Mouse (Mus musculus) layer of hippocampus, postnatal 36 days (tissue): Measurements from ENCODE around the gene Agrn. TPM values are rescaled to one million over a fixed set of nuclear protein-coding genes. Genes with fewer than 3 reads are reported as not detected.
A peak's percentile ranks its signal among the peaks of the same experiment; 100 is the strongest.

Experiments
- DNase-seq, 2 experiments: peaks; one replicate each; pipeline ENCODE4 v3.0.0; 2022
- total RNA-seq, 2 experiments: library from RNA; stranded (reverse); gene quantifications; 2 replicates each; pipeline ENCODE4 v1.2.3; 2021

Gene Agrn
- total RNA-seq, 2 experiments from 2014 or later = 142 to 154 TPM

DNA sequence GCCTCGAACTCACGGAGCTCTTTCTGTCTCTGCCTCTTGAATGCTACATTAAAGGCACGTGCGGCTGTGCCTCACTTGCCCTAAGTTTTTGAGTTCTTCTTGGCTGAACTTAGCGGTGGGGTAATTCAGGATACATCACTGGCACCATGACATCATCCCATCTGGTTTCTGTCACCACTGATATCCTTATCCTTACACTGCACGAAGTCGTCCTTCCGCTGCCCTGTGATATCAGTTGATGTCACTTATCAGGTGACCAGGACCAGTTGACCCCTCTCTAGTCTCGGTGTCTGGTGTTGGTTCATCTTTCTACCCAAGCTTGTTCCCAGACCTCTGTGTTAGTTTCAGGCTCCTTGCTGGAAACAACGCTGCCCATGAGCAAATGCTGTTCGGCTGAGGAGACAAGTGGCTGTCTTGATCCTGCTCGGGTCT is 5.2 kb upstream of the Agrn start:
- DNase-seq = no peak

DNA sequence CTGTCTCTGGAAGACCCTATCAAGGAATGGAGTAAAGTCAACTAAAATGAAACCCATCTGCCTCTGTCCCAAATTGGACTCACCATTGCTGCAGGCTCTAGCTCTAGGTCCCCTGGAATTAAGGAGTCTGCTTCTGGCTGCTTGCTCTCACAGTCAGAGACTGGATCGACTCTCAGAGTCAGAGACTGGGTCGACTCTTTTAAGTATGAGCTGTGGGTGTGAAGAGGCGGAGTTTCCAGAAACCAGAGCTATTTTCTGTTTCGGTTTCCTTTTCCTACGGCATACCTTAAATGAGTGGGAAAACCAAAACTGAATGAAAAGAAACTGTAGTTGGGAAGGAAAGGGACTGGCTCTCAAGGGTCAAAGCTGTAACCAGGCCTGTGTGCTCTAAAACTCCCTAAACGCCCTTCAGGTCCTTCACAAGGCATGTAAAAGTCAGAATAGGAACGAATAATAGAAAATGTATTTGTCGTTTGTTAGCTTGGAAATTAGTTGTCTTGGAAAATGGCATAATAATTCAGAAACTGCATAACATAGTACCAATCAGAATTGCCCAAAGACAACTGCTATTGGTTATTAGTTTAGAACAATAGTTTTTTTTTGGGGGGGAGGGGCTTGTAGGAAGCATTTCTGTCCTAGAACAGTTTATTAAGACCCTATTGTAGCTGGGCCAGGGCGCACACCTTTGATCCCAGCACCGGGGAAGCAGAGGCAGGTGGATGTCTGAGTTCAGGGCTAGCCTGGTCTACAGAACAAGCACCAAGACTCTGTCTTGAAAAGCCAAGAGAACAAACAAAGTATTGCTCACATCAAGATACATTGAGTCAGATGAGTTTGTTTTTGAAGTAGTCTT is 3.6 kb upstream of the Agrn start, which contains the start of gene Isg15:
Gene Isg15 (minus strand): TSS at position 196 of the 853 bp plus-strand sequence.
- DNase-seq = no peak

DNA sequence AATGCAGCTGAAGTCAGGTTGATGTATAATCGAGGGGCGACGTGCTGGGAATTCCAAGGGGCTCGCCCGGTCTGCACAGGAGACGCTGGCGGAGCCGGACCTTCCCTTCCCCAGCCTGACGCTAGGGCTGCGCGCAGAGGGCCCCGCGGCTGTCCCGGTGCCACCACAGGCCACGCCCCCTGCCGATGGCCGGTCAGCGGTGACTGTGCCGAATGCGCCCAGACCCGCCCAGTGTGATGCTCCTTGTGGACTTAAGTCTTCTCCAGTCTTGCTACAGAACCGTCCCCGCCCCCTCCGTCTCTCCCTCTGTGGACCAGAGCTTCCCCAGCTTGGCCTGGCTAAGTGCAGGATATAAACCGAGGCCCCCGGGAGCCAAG is 529 bp upstream of the Agrn start:
- peak; percentile 67 to 73 for DNase-seq

DNA sequence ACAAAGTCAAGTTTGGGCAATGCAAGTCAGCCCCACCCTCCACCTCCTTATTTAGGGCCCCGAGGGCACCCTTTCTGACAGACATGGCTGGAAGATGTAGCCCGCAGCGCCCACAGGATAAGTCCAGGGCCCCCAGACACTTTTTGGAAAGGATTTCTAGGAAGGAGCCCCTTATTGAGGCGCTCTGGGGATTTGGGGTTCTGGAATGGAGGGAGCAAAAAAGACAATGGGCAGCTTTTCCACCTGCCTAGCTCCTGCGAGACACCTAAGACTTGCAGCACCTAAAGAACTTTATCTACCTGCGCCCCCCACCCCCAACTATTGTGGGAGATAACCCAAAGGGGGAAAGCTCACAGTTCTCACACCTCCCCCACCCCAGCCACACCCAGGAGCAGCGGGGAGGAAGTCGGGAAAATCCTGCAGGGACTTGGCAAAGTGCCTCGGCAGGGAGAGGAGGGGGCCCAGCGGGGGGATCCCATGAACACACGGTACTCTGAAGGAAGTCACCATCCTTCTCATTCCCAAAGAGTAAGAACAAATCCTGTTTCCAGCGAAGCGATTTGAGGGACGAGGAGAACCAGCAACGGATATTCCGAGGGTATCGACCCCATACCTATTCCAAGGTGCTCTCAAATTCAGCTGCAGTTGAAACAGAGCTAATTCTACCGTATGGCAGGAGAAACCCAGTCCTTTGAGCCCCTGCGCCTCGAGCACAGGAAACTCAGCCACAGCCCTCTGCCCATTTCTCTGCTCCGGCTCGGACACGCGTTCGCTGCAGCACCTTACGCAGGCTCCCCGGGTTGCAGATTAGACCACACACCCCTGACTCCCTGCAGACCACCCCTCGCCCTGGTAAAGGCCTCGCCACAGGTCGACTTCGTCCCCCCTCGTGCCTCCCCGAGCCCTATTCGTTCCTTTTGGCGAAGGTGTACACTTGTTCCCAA is 1.1 kb downstream of the Agrn start:
- no peak for DNase-seq

DNA sequence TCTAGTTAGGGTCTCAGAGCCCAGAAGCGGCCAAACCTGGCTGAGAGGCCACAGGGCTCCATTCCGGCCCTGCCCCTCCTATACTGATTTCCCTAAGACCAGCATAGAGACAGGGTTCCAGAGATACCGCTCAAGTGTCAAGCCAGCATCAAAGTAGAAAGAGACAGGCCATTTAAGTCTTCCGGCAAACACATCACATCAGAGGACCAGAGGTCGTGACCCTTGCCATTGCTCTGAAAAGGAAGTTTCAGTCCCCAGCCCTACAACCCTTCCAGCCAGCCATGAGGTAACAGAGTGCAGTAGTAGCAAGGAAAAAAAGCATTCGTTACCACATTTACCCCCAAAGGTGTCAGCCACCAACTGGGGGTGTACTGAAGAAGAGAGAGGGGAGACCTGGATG is 2.9 kb downstream of the Agrn start:
- no peak for DNase-seq

DNA sequence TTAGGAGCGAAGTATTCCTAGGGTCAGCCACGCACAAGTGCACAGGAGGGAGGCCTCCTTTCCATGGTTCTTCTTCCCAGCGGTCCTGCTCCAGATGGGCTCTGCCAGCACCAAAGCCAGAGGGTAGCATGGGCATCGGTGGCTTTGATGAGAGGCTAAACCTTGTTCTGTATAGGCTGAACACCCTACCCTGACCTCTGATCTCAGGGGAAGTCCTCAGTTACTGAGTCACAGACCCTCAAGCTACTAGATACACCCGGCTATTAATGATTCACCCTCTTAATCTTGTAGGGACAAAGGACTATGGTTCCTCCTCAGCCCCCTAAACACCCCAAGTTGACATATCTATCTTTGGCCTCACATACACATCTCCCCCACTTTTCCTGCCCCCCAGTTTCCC is 3.4 kb downstream of the Agrn start:
- no peak for DNase-seq

DNA sequence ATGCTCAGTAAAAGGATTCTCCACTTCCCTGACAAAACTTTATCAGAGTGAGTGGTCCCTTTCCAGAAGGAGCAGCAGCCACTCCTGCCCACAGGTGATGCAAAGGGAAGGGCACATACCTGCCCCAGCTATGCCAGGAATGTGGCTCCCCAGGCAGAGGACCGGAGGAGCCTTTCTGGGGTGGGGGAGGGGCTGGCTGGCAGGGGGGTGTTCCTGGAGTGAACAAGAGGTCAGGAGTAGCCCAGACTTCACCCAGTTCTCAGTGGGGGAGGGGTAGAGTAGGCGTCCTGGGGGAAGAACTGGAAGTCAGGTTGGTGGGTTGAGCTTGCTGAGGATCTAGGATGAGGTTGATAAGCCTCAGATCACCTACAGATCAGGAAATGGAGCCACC is 4.1 kb downstream of the Agrn start:
- no peak for DNase-seq

DNA sequence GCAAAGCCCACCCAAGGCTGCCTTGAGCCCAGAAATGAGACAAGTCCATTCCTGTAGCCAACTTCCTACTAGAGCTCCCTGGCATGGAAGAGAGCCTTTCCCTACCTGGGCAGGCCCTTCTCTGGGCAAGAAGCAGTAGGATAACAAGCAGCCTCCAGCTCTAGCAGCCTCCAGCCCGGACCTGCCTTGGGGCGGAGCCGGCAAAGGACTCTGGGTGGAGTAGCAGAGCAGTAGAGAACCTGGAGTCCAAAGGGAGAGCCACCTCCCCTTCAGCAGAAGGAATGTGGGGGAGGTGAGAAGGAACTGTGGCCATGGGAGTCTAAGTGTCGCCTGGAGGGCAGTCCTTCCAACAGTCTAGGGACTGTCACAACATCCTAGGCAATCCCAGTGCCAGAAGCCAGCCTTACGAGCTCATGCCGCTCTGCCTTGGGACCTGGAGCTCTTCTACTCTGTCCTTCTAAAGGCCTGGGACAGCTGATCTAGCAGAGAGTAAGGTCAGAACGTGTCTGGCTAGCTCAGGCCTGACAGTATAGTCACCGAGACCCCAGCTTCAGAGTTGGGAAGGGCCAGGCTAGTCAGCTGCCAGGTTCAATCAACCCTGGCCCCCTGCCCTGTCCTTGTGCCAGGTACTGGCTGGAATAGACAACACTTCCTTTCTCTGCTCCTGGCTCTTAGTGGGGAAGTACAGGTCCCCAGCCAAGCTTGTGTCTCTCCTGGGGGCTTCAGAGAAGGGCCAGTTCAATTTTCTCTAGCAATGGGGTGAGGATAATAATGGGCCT is 4.7 kb downstream of the Agrn start:
- DNase-seq = no peak

DNA sequence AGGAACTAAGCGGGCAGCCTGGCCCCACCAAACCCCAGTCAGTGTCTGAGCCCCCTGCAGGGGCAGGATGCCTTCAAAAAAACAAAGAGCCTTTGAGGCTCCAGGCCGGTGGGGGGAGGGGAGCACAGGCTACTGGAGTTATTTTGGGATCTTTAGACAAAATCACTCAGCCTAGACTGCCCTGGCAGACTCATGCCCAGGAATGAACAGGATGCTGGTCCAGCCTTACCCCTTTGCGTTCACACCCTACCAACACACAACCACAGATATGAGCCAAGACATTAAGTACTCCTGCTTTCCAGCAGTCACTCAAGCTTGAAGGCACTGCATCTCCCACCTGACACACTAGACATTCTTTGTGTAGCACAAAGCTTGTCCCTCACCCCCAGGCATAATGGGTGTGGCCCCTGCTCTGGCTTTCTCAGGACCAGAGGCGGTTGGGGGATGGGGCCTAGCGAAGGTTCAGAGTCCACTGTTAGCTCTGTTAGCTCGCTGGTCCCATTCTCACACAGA is 8.4 kb downstream of the Agrn start:
- DNase-seq = no peak

DNA sequence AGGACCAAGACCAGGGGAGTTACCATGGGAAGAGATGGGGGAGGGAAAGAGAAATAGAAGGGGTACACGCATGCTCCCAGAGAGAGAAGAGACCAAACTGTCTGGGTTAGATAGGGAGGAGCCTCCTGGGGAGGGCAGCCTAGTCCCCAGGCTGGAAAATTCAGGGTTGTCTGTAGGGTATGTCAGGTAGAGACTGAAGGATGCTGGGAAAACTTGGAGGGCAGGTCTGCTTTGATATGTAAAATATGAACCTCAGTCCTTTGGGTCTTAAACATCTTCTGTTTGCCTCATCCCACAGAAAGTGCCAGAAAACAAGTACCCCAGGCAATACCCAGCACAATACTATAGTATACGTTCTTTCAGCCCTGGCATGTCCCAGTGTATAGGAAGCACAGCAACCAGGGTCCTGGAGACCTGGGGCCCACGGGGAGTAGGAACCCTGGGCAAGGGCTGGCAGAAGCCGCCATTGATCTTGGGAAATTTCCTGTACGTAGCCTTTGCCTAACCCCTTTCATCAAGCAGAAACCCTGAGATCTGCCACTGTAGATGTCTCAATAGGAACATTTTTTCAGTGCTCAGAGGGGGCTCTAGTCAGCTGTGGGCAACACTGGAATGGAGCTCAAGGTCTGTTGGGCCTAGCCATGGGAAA is 9.0 kb downstream of the Agrn start:
- DNase-seq = no peak

DNA sequence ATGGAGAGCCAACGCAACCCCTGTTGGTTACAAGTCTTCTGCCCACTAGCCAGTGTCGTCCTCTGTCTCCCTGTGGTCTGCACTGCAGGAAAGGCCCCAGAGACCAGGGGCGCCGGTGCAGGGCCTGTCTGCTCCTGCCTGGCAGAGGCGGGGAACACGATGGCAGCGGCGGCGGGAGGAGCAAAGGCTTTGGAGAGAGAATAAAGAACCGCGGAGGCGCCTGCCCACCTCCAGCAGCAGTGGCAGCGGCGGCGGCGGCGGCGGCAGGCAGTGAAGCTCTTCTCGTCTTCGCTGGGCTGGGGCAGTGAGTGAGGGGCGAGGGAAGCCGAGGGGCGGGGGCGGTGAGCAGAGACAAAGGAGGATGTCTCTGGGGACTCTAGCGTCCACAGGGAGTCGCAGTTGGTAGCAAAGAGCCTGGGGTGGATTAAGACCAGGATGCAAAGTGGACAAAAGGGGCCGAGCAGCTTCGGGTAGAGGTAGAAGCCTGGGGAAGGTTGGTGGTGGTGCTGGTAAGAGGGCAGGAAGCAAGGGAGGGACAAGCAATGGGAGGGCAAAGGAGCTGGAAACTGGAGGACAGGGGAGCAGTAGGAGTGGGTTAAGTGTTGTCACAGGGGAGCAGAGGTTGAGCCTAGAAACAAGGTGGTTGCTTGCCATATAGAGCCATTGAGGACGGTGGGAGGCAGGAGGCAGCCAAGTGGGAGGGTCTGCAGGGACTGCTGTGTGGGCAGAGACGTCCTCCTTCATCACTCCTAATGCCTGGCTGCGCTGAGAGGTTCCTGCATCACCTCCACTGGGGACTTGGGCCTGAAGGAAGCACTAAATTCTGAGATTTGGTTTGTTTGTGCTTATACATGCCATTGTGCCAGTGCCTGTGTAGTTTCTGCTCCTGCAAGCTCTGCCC is 11.1 kb downstream of the Agrn start:
- DNase-seq = peak; percentile 59 to 66

DNA sequence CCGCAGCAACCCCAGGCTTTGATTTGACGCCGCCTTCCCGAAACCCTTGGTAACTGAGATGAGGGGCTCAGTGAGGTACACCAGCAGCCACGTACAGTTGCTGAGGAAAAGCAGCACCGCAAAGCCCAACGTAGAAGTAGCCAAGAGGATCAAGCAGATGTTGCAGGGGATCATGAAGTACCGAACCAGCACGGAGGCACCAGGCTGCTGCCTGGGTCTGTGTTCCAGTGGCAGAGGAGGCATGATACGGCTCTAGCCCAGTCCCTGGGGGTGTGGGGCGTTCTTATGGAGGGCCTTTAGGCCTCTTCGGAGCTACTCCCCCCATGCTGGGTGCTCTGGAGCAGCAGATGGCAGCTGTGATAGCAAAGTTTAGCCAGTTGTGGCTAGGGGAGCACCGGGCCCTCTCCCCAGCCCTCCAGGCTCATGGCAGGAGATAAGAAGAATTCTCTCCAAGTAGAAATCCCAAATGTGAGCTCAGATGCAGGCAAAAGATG is 11.8 kb downstream of the Agrn start:
- DNase-seq = peak; percentile 27 to 34

DNA sequence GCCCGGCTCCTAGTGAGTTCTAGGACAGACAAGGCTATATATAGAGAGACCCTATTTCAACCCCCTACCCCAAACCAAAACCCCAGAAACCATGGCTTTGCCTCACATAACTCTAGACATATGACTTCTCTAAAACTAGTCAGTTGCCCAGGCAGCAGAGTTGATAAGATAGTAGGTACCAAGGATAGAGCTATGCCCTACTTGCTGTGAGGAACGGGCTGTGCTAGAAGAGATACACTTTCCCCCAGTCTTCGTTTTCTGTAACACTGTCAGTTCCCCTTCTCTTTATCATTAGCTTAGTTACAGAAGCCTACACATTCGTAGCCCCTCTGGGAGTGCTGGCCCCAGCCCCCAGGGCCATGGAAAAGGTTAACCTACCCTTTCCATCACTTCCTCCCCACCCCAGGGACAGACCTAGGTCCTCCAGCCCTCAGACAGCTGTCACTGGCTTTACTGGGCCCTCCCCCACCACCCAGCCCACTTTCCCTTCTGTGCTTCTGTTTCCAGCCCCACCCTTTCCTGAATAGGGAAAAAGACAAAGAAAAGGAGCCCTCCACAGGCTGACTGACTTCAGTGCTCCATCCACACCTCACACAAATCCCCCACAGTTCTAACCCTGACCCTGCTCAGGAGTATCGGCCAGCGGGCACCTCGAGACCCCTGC is 12.9 kb downstream of the Agrn start:
- DNase-seq = no peak

DNA sequence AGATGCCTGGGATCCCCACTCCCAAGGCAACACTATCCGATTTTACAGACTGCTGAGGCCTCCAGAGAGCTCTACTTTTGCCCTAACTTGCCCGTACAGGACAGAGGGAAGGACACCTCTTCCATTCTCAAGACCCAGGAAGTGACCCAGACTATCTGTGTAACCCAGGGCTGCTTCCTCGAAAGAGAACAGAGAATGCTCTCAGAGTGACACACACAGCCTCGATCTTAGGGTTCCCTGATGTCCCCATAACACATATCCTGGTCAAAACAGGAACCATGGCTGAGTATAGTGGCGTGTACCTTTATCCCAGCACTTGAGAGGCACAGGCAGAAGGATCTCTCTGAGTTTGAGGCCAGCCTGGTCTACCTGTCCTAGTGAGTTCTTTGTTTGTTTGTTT is 13.5 kb downstream of the Agrn start:
- no peak for DNase-seq

DNA sequence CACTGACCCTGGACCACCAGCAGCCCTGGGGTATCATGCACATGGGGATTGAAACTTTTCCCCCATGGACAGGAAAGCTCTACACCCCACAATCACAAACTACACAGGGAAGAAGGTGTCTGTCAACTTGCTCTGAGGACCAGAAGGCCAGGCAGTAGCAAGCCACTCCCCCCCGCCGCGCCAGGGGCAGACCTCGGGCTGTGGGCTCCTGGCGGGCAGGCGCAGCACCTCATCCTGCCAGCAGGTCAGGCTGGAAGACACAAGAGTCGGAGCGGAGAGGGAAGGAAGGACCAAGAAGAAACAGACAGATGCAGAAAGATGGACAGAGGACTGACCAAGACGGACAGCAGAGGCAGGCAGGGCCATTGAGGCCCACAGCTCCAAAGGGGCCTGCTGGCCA is 19.7 kb downstream of the Agrn start:
- peak in 1 of 2 experiments; percentile 1 for DNase-seq

DNA sequence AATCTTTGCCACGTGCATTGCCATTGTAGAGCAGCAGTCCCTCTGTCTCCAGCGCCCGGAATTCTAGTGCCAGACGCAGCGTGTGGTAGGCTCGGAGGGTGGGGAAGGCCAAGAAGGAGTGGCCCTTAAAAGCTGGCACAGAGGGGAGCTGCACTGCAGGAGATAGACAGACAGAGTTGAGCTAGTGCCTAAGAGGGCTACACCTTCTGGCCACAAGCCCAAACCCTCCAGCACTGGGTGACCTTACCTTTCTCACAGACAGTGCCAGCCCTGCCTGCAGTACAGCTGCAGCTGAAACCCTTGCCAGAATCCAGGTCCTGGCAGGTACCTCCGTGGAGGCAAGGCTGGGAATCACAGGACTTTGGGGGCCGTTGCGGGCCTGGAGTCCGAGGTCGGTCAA is 25.5 kb downstream of the Agrn start:
- no peak for DNase-seq

DNA sequence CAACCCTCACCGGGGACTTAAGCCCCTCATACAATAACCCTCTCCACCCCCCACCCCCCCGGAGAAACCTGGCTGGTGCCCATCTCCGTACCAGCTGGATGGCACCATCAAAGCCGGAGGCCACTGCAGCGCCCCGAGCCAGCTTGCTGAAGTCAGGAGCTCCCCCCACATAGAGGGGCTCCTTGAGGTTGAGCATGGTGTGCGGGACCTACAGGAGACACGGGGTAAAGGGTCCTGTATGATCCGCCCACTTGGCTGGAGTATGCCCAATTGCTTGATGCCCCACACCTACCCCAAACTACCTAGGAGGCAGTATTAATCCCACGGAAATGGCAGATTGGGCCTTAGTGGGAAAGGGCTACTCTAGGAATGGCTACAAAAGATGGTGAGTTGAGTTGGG is 28.2 kb downstream of the Agrn start:
- DNase-seq = no peak

DNA sequence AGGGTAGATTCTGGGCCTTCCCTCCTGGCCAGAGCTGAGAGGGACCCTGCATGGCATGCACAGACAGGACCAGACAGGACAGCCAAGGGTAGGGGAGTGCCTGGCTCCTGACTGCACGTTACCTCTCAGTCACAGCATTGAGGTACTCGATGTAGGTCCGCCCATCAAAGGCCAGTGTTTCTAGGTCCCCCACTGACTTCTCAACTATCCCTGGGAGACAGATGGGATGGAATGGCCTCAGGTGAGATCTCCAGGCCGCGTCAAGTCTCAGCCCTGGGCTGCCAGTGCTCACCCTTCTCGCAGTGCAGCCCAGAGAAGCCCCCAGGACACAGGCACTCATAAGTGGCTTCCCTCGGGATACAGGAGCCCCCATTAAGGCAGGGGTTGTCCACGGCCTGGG is 28.7 kb downstream of the Agrn start:
- no peak for DNase-seq

DNA sequence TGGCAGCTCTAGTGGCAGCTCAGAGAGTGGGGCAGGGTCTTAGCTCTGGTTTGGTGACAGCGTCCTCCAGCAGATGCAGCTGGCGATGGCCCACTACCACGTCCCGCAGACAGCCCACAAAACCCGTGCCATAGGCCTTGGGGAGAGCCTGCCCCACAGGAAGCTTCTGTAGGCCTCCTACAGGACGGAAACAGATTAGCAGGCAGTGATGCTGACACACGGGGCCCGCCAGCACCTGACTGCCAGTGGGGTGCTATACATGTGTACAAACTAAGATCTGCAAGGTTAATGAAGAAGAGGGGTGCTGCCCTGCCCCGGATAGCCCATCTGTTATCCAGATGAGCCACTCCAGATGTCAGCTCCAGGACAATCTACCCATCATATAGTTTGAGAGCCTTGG is 30.8 kb downstream of the Agrn start:
- DNase-seq = no peak

DNA sequence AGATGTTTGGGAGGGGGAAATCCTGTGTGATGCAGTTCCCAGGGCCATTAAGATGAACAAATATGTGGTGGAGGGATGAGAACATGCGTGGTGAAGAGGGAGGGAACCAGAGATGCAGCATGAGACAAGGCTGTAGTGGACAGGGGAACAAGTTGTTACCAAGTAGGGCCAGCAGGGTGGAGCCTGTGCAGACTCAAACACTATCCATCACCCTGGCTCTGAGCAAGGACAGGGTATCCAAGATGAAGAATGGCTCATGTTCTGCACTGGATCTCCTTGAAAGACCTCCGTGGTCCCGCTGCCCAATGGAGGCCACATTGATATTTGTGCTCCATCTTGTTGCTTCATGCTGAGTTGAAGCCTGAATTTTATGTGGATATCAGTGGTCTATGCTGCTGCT is 42.5 kb downstream of the Agrn start:
- DNase-seq = no peak
